Mouse (Mus musculus) heart, embryonic 11.5 days (tissue): ENCODE results near the gene Bcs1l. TPM values are rescaled to one million over a fixed set of nuclear protein-coding genes. Genes with fewer than 3 reads are reported as not detected.

Experiments used
- ATAC-seq: fragments of 200-750 bp; cut with Nextera tagmentation; replicated peaks from 2 replicates; pipeline ENCODE4 v1.8.0; 2017; ENCODE audit warnings: moderate library complexity; ENCODE audit not compliant: insufficient number of reproducible peaks, low FRiP score, low TSS enrichment
- H3K27ac ChIP-seq: fragments of 300-500 bp; sonication (generic); 2 replicates; pipeline ENCODE4 v1.5.1; 2014; ENCODE audit warnings: mild to moderate bottlenecking, low read depth, low read length
- H3K27me3 ChIP-seq: fragments of 300-500 bp; sonication (generic); 2 replicates; pipeline ENCODE4 v1.6.1; 2014; ENCODE audit warnings: mild to moderate bottlenecking, low read length, mixed read lengths; ENCODE audit not compliant: control insufficient read depth, insufficient read depth
- H3K36me3 ChIP-seq: fragments of 300-500 bp; sonication (generic); 2 replicates; pipeline ENCODE4 v1.6.1; 2014; ENCODE audit warnings: mild to moderate bottlenecking, low read length, moderate library complexity, mixed read lengths; ENCODE audit not compliant: control insufficient read depth, insufficient read depth
- H3K4me1 ChIP-seq: fragments of 300-500 bp; sonication (generic); 2 replicates; pipeline ENCODE4 v1.6.1; 2014; ENCODE audit warnings: low read length; ENCODE audit not compliant: control insufficient read depth, insufficient read depth
- H3K4me2 ChIP-seq: fragments of 300-500 bp; sonication (generic); 2 replicates; pipeline ENCODE4 v1.6.1; 2014; ENCODE audit warnings: mild to moderate bottlenecking, moderate library complexity
- H3K4me3 ChIP-seq: fragments of 300-500 bp; sonication (generic); 2 replicates; pipeline ENCODE4 v1.5.1; 2014; ENCODE audit warnings: low read depth, low read length
- H3K9ac ChIP-seq: fragments of 300-500 bp; sonication (generic); 2 replicates; pipeline ENCODE4 v1.6.1; 2014; ENCODE audit warnings: mild to moderate bottlenecking, low read depth, low read length, moderate library complexity
- H3K9me3 ChIP-seq: fragments of 300-500 bp; sonication (generic); replicated peaks from 2 replicates; pipeline ENCODE4 v1.6.1; 2016; ENCODE audit warnings: low read length; ENCODE audit not compliant: control insufficient read depth
- WGBS: fragments of 180-500 bp; shearing (Covaris S2); extraction: QIAGEN DNeasy Blood & Tissue Kit; methylation state at CpG from one replicate; pipeline ENCODE4 v1.1.7; 2014; ENCODE audit not compliant: insufficient replicate concordance; 5-methylcytosine and 5-hydroxymethylcytosine counted together
- microRNA-seq: library from miRNA; unstranded; fragments of <30 nt; microRNA quantifications from one replicate; pipeline ENCODE4, GENCODE M21; 2016; ENCODE audit warnings: borderline number of aligned reads
- polyA plus RNA-seq: library from polyadenylated mRNA; unstranded; fragments of >200 nt; fragmentation: Nextera tagmentation; extraction: Ambion mirVana; gene quantifications from 2 replicates; pipeline ENCODE4 v1.2.1, GENCODE M21; 2014

Gene Bcs1l
- polyA plus RNA-seq, 1 experiment from 2014 or later = 22.0 TPM

- no peak for ATAC-seq
- H3K36me3 ChIP-seq = no peaks in the 10 kb centered on the region
- H3K4me1 ChIP-seq = no peaks in the 10 kb centered on the region
- H3K27ac ChIP-seq = no peak overlapping the region
- no peaks in the 10 kb centered on the region for H3K9me3 ChIP-seq
- H3K27me3 ChIP-seq = no peaks in the 10 kb centered on the region
- H3K4me2 ChIP-seq = no peak overlapping the region
- H3K4me3 ChIP-seq = no peak overlapping the region
- no peak overlapping the region for H3K9ac ChIP-seq
- 74% methylated on average over 4 of the region's 4 CpGs for WGBS
Observed at GRCm38 (mm10) chr1:74632734-74633133, 44.6 kb downstream of the Bcs1l start.

Small RNA genes lying within 50 kb of the gene (microRNA-seq; reads per million reads assigned to microRNA genes)
- not detected for gene Gm25035

Other genes starting within 250 kb of the Bcs1l start
- gene Catip, start 226.2 kb upstream of the Bcs1l start, polyA plus RNA-seq = 0.17 and 0.59 TPM in 2 replicates
- 1.1 TPM in 2 replicates for gene Slc11a1, start 213.1 kb upstream of the Bcs1l start, polyA plus RNA-seq
- 59.6 and 63.8 TPM in 2 replicates for gene Ctdsp1, start 196.8 kb upstream of the Bcs1l start, polyA plus RNA-seq
- 0.23 and 0.45 TPM in 2 replicates for gene Vil1, start 178.9 kb upstream of the Bcs1l start, polyA plus RNA-seq
- 41.4 and 48.7 TPM in 2 replicates for gene Cnot9, start 82.2 kb upstream of the Bcs1l start, polyA plus RNA-seq
- 0.17 and 0.46 TPM in 2 replicates for gene Plcd4, start 45.4 kb upstream of the Bcs1l start, polyA plus RNA-seq
- gene Usp37, start 44.0 kb upstream of the Bcs1l start, polyA plus RNA-seq = 24.1 and 27.5 TPM in 2 replicates
- 5.7 and 6.6 TPM in 2 replicates for gene Zfp142, start within 50 bp of the Bcs1l start, polyA plus RNA-seq
- 6.0 and 6.1 TPM in 2 replicates for gene Rnf25, start 13.1 kb downstream of the Bcs1l start, polyA plus RNA-seq
- 4.3 and 4.6 TPM in 2 replicates for gene Stk36, start 13.2 kb downstream of the Bcs1l start, polyA plus RNA-seq
- 15.8 and 21.4 TPM in 2 replicates for gene Ttll4, start 73.5 kb downstream of the Bcs1l start, polyA plus RNA-seq
- 14.3 and 15.2 TPM in 2 replicates for gene Cyp27a1, start 125.3 kb downstream of the Bcs1l start, polyA plus RNA-seq
- 5.5 and 5.7 TPM in 2 replicates for gene Prkag3, start 160.9 kb downstream of the Bcs1l start, polyA plus RNA-seq
- 0.46 and 0.68 TPM in 2 replicates for gene Wnt6, start 183.6 kb downstream of the Bcs1l start, polyA plus RNA-seq
- not detected in 2 replicates for gene Wnt10a, start 203.2 kb downstream of the Bcs1l start, polyA plus RNA-seq